Mouse (Mus musculus) ZHBTc4 (cell line): ENCODE measurements around the gene Ptprr.

ENCODE experiments used
- DNase-seq: peaks from one replicate; pipeline ENCODE4 v3.0.0-alpha.2; 2011; ENCODE audit warnings: low read depth, low spot score

Gene Ptprr

GRCm38 (mm10) chr10:116115881-116116677 is 98.1 kb downstream of the Ptprr start:
- DNase-seq: no peak

GRCm38 (mm10) chr10:116117060-116117459 is 99.0 kb downstream of the Ptprr start:
- no peak for DNase-seq

GRCm38 (mm10) chr10:116121463-116121862 is 103.5 kb downstream of the Ptprr start:
- no peak for DNase-seq

GRCm38 (mm10) chr10:116123808-116124207 is 105.8 kb downstream of the Ptprr start:
- no peak for DNase-seq

GRCm38 (mm10) chr10:116125364-116125763 is 107.4 kb downstream of the Ptprr start:
- no peak for DNase-seq

GRCm38 (mm10) chr10:116130401-116130800 is 112.4 kb downstream of the Ptprr start:
- DNase-seq: no peak

GRCm38 (mm10) chr10:116131223-116131622 is 113.2 kb downstream of the Ptprr start:
- no peak for DNase-seq

- DNase-seq: no peak
These were observed 114.2 kb downstream of the Ptprr start for GRCm38 (mm10) chr10:116132233-116132632.

- no peak for DNase-seq
These were observed 117.2 kb downstream of the Ptprr start for GRCm38 (mm10) chr10:116135187-116135586.

- no peak for DNase-seq
These were observed 122.2 kb downstream of the Ptprr start for GRCm38 (mm10) chr10:116140226-116140625.

- no peak for DNase-seq
These were observed 125.7 kb downstream of the Ptprr start for GRCm38 (mm10) chr10:116143684-116144083.

- no peak for DNase-seq
These were observed 128.1 kb downstream of the Ptprr start for GRCm38 (mm10) chr10:116146091-116146490.

GRCm38 (mm10) chr10:116154707-116155106 is 136.7 kb downstream of the Ptprr start:
- DNase-seq: no peak

GRCm38 (mm10) chr10:116156699-116157098 is 138.7 kb downstream of the Ptprr start:
- no peak for DNase-seq

GRCm38 (mm10) chr10:116162338-116162737 is 144.3 kb downstream of the Ptprr start:
- no peak for DNase-seq

GRCm38 (mm10) chr10:116175324-116175883 is 157.4 kb downstream of the Ptprr start:
- DNase-seq: no peak

GRCm38 (mm10) chr10:116177390-116178179 is 159.6 kb downstream of the Ptprr start:
- no peak for DNase-seq

GRCm38 (mm10) chr10:116181235-116181634 is 163.2 kb downstream of the Ptprr start:
- DNase-seq: no peak

- DNase-seq: no peak
These were observed 164.2 kb downstream of the Ptprr start for GRCm38 (mm10) chr10:116182221-116182620.

- DNase-seq: no peak
These were observed 165.2 kb downstream of the Ptprr start for GRCm38 (mm10) chr10:116183258-116183657.

GRCm38 (mm10) chr10:116191724-116192123 is 173.7 kb downstream of the Ptprr start:
- no peak for DNase-seq

GRCm38 (mm10) chr10:116192293-116192692 is 174.3 kb downstream of the Ptprr start:
- DNase-seq: no peak
